ENCODE assay signal across 30 mouse cellular contexts in genomic region chr12:68860332-68860731, GRCm38 (mm10).
DNase-seq lines count a peak whose midpoint lies in the region; ATAC-seq and TF ChIP-seq lines count a peak whose summit lies in the region.
"Had no signal": no experiment of that assay in that cellular context is flagged by ENCODE, and none has a peak within 500 bp of the region (broad histone marks: within the 10 kb centered on the region; RNA-seq: fewer than 3 reads in every experiment).

No protein-coding gene starts in this region.

- in situ Hi-C loops in ES-E14 (cut with MboI; ENCODE audit: low sequenced_read_pairs in 2 of 2, unreplicated experiment in 2 of 2), result no loop called here

- H3K79me2 ChIP-seq in heart, adult 2 months (replicated peaks; ENCODE audit: control insufficient read depth, insufficient read depth, low read length), result no peaks in the 10 kb centered on the region

- no peak for TF ChIP-seq CTCF in intestine, postnatal 0 days (IDR thresholded peaks at IDR 0.05; ENCODE audit: low read depth)
- TF ChIP-seq CTCF in heart, adult 2 months (IDR thresholded peaks at IDR 0.05), result no peak

- no peak overlapping the region for H3K27ac ChIP-seq in ES-E14 (ENCODE audit: insufficient read depth, low read depth, low read length, poor library complexity, severe bottlenecking)
- no peak overlapping the region for H3K27ac ChIP-seq in intestine, postnatal 0 days (ENCODE audit: low read depth, low read length)
- H3K27ac ChIP-seq in heart, adult 2 months, result no peak overlapping the region
- H3K27ac ChIP-seq: embryonic facial prominence, embryonic 15.5 days; forebrain, embryonic 12.5 days; hindbrain, embryonic 12.5 days; hindbrain, postnatal 0 days; limb, embryonic 12.5 days had no signal

- no peak overlapping the region for H3K9ac ChIP-seq in ES-E14 (ENCODE audit: insufficient read depth, low read depth, low read length, poor library complexity, severe bottlenecking)
- H3K9ac ChIP-seq in intestine, postnatal 0 days (ENCODE audit: low read depth, low read length), result no peak overlapping the region
- no peak overlapping the region for H3K9ac ChIP-seq in heart, adult 2 months (ENCODE audit: low read depth, low read length)
- H3K9ac ChIP-seq: embryonic facial prominence, embryonic 15.5 days; forebrain, embryonic 12.5 days; forebrain, postnatal 0 days; hindbrain, embryonic 12.5 days; limb, embryonic 12.5 days had no signal

- TF ChIP-seq POLR2A in heart, adult 2 months (IDR thresholded peaks at IDR 0.05; ENCODE audit: insufficient read depth, low read depth, low read length), result no peak

- no peaks in the 10 kb centered on the region for H3K36me3 ChIP-seq in ES-E14 (ENCODE audit: control insufficient read depth, insufficient read depth, low read length, poor library complexity, severe bottlenecking)
- H3K36me3 ChIP-seq in intestine, postnatal 0 days (ENCODE audit: control insufficient read depth, insufficient read depth), result no peaks in the 10 kb centered on the region
- no peaks in the 10 kb centered on the region for H3K36me3 ChIP-seq in heart, adult 2 months (ENCODE audit: control insufficient read depth, insufficient read depth, low read length)
- H3K36me3 ChIP-seq: embryonic facial prominence, embryonic 15.5 days; forebrain, embryonic 12.5 days; hindbrain, embryonic 12.5 days; limb, embryonic 12.5 days had no signal

- intact Hi-C loops in heart, adult 2 months (cut with DNase I), result no loop called here

- peak; percentile 21 to 22 for DNase-seq in kidney, postnatal 4 days
- DNase-seq in kidney, postnatal 36 days, result no peak
- peak; percentile 8 for DNase-seq in ES-E14 (ENCODE audit: low read depth, low spot score)
- peak; percentile 22 for DNase-seq in embryo, embryonic 10.5 days (ENCODE audit: low spot score)
- DNase-seq in hindlimb bud, embryonic 11.5 days (ENCODE audit: extremely low spot score, low read depth, low spot score), result peak; percentile 6
- no peak for DNase-seq in heart, adult 2 months
- no peak for DNase-seq in thymus, postnatal 4 days
- DNase-seq: adrenal gland, postnatal 25 days; B cell, adult 2 months; cerebellum, adult 11-12 months; cerebellum, adult 9-11 months; forebrain, postnatal 0 days; gastrocnemius, postnatal 25 days; heart, adult 11 months; heart, postnatal 36 days; kidney, adult 9 months; kidney, postnatal 25 days; layer of hippocampus, postnatal 36 days; lung, postnatal 36 days; midbrain, embryonic 14.5 days had no signal

- no peaks in the 10 kb centered on the region for H3K27me3 ChIP-seq in intestine, postnatal 0 days (replicated peaks; ENCODE audit: control insufficient read depth, insufficient read depth, low read length)
- no peaks in the 10 kb centered on the region for H3K27me3 ChIP-seq in heart, adult 2 months (ENCODE audit: control insufficient read depth, insufficient read depth, low read length)
- H3K27me3 ChIP-seq: embryonic facial prominence, embryonic 15.5 days; forebrain, embryonic 12.5 days; hindbrain, embryonic 12.5 days; limb, embryonic 12.5 days; Patski had no signal

- no peak overlapping the region for H3K4me2 ChIP-seq in intestine, postnatal 0 days (replicated peaks; ENCODE audit: low read depth)
- H3K4me2 ChIP-seq: embryonic facial prominence, embryonic 15.5 days; forebrain, embryonic 12.5 days; heart, embryonic 11.5 days; hindbrain, embryonic 12.5 days; limb, embryonic 12.5 days; liver, embryonic 11.5 days had no signal

- TF ChIP-seq EP300 in heart, adult 2 months (IDR thresholded peaks at IDR 0.05; ENCODE audit: insufficient read depth, low read depth, low read length), result no peak

- ATAC-seq in intestine, postnatal 0 days, result no peak
- ATAC-seq: forebrain, postnatal 0 days; hindbrain, postnatal 0 days; intestine, embryonic 16.5 days; Patski had no signal

- no peaks in the 10 kb centered on the region for H3K9me3 ChIP-seq in ES-E14 (ENCODE audit: control insufficient read depth, insufficient read depth, low read depth, low read length)
- no peaks in the 10 kb centered on the region for H3K9me3 ChIP-seq in intestine, postnatal 0 days (ENCODE audit: control insufficient read depth)
- H3K9me3 ChIP-seq: embryonic facial prominence, embryonic 15.5 days; forebrain, embryonic 12.5 days; hindbrain, embryonic 12.5 days; limb, embryonic 12.5 days had no signal

- H3K4me3 ChIP-seq in ES-E14 (ENCODE audit: insufficient read depth in 1 of 2, low read depth in 1 of 2, low read length in 2 of 2, poor library complexity in 1 of 2, severe bottlenecking in 1 of 2), result no peak overlapping the region
- no peak overlapping the region for H3K4me3 ChIP-seq in intestine, postnatal 0 days (ENCODE audit: low read depth, low read length)
- no peak overlapping the region for H3K4me3 ChIP-seq in heart, adult 2 months
- H3K4me3 ChIP-seq: embryonic facial prominence, embryonic 15.5 days; forebrain, embryonic 12.5 days; hindbrain, embryonic 12.5 days; limb, embryonic 12.5 days had no signal

- 72% methylated on average over 2 of the region's 2 CpGs for WGBS in intestine, postnatal 0 days
- 61% methylated on average over 2 of the region's 2 CpGs for WGBS in heart, adult 2 months

- H3K4me1 ChIP-seq in ES-E14 (ENCODE audit: control insufficient read depth in 2 of 2, insufficient read depth in 2 of 2, low read length in 2 of 2, poor library complexity in 1 of 2), result no peaks in the 10 kb centered on the region
- H3K4me1 ChIP-seq in intestine, postnatal 0 days (replicated peaks; ENCODE audit: control insufficient read depth, insufficient read depth, low read length), result no peaks in the 10 kb centered on the region
- no peaks in the 10 kb centered on the region for H3K4me1 ChIP-seq in heart, adult 2 months (ENCODE audit: control insufficient read depth, insufficient read depth, low read length)
- H3K4me1 ChIP-seq: embryonic facial prominence, embryonic 15.5 days; forebrain, embryonic 12.5 days; hindbrain, embryonic 12.5 days; limb, embryonic 12.5 days had no signal

TF ChIP-seq in ES-E14, 5 proteins besides CTCF, POLR2A, EP300 and RAD21:
- no peak for TF ChIP-seq HCFC1 (IDR thresholded peaks at IDR 0.05; ENCODE audit: borderline replicate concordance, insufficient read depth, low read length)
- peak; percentile 94 for TF ChIP-seq ZNF384 (IDR thresholded peaks at IDR 0.05; ENCODE audit: low read depth, low read length)

Comparison
In these comparisons a context has a peak if more than half of its experiments do, and no peak if none do; other contexts are left out.
1. DNase-seq: peak in kidney, postnatal 4 days (2 of 2), ES-E14 (single experiment), embryo, embryonic 10.5 days (single experiment) and hindlimb bud, embryonic 11.5 days (single experiment); none in kidney, postnatal 36 days (0 of 2), heart, adult 2 months (0 of 2) and thymus, postnatal 4 days (single experiment).